Mouse (Mus musculus) neutrophil, adult 59 days (primary cell): Measurements from ENCODE around the gene Sp3. TPM values are rescaled to one million over a fixed set of nuclear protein-coding genes. Genes with fewer than 3 reads are reported as not detected.

ENCODE experiments used
- total RNA-seq, 2 experiments: library from RNA; stranded (reverse); gene quantifications; 1 replicate in 1 of 2; 2 replicates in 1 of 2; pipeline ENCODE4 v1.2.4; 2023

The Sp3 gene
- total RNA-seq: 100 to 1,000 TPM; 178 to 192 TPM

DNA sequence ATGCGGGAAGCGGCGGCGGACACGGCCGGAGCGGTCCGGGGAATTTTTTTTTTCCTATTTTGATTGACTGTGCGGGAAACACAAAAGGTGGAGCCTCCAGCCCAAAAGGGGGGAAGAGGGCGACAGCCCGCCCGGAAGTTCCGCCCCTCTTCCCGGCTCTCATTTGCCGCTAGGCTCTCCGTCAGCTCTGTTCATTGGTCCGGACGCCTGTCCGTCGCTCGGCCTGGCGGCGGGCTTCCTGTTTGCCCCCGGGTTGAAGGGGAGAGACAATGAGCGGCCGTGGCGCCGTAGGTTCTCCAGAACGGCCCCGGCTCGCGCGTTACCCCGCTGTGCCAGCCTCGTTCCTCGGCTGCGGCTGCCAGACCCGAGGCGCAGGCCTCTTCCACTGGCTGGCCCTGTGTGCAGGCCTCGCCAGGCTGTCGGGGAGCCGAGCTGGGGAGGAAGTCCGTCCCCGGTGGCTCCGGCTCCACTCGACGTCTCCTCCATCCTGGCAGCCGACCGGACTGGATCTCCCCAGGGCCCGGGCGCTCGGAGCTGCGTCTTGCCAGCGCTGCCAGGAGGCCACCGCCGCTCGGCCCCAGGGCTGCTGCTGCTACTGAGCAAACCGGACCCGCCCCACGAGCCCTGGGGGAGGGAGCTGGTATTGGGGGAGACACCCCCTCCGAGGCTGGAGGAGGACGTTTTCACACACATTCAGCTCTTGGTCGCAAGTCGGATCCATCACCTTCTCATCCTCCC is at the start of gene Sp3:
Sp3 (minus strand) TSS at position 110 of the 738 bp plus-strand sequence.

GRCm38 (mm10) chr2:72986616-72987015 is 6.4 kb upstream of the Sp3 start, which contains the start of gene Gm11084:
Gm11084 (minus strand) TSS chr2:72986716.

Other genes starting within 250 kb of the Sp3 start
- not detected for gene Gm11084, start 6.3 kb upstream of the Sp3 start, total RNA-seq
- 10 to 100 TPM; 21.1 to 25.6 TPM for gene Ola1, start 238.5 kb upstream of the Sp3 start, total RNA-seq